In genomic region chr17:29737849-29738804, GRCm38 (mm10) we compare ENCODE assay signal across 9 mouse cellular contexts. TPM values are rescaled to one million over a fixed set of nuclear protein-coding genes. Genes with fewer than 3 reads are reported as not detected.
A peak's percentile ranks its signal among the peaks of the same experiment; 100 is the strongest.
DNase-seq lines count a peak whose midpoint lies in the region; ATAC-seq and TF ChIP-seq lines count a peak whose summit lies in the region.
"Had no signal": no experiment of that assay in that cellular context is flagged by ENCODE, and none has a peak within 500 bp of the region (broad histone marks: within the 10 kb centered on the region; RNA-seq: fewer than 3 reads in every experiment).

No protein-coding gene starts in this region.

- no peaks in the 10 kb centered on the region for H3K9me3 ChIP-seq in hindbrain, embryonic 11.5 days (ENCODE audit: control insufficient read depth, low read length)
- no peaks in the 10 kb centered on the region for H3K9me3 ChIP-seq in stomach, postnatal 0 days (ENCODE audit: control insufficient read depth, low read length)

- peak; percentile 54 for DNase-seq in gastrocnemius, postnatal 10 days
- no peak for DNase-seq in gastrocnemius, postnatal 36 days
- DNase-seq in adrenal gland, postnatal 36 days, result peak; percentile 45 to 51
- DNase-seq in hindbrain, embryonic 11.5 days (ENCODE audit: low spot score), result peak; percentile 48
- DNase-seq in layer of hippocampus, adult 2 months (ENCODE audit: low spot score in 2 of 2), result peak; percentile 59 to 74
- DNase-seq in stomach, postnatal 0 days (ENCODE audit: low spot score), result peak; percentile 37
- DNase-seq in urinary bladder, adult 18-20 months (ENCODE audit: low spot score in 2 of 2), result no peak

- no peaks in the 10 kb centered on the region for H3K27me3 ChIP-seq in hindbrain, embryonic 11.5 days (ENCODE audit: control insufficient read depth, insufficient read depth, low read length)
- no peaks in the 10 kb centered on the region for H3K27me3 ChIP-seq in stomach, postnatal 0 days (ENCODE audit: control insufficient read depth, insufficient read depth, low read length)

- no peak overlapping the region for H3K4me2 ChIP-seq in hindbrain, embryonic 11.5 days (replicated peaks; ENCODE audit: low read depth, low read length)
- 0 out of 2 replicates have a peak overlapping the region, but pooled peaks have one; percentile 23 for H3K4me2 ChIP-seq in stomach, postnatal 0 days (replicated peaks; ENCODE audit: low read depth)

- H3K4me1 ChIP-seq in hindbrain, embryonic 11.5 days (replicated peaks; ENCODE audit: control insufficient read depth, insufficient read depth, low read length), result no peaks in the 10 kb centered on the region; the same call in 1 of the 2 replicates
- H3K4me1 ChIP-seq in stomach, postnatal 0 days (replicated peaks; ENCODE audit: control insufficient read depth, insufficient read depth), result no peaks in the 10 kb centered on the region

- no peak for TF ChIP-seq EP300 in stomach, postnatal 0 days (optimal IDR thresholded peaks at IDR 0.05)

- WGBS in hindbrain, embryonic 11.5 days, result 59% methylated on average over 22 of the region's 22 CpGs
- 23% methylated on average over 22 of the region's 22 CpGs for WGBS in stomach, postnatal 0 days

- 0 out of 2 replicates have a peak overlapping the region, but pooled peaks have one; percentile 39 for H3K27ac ChIP-seq in hindbrain, embryonic 11.5 days (ENCODE audit: low read depth, low read length)
- peak overlapping the region; percentile 71 for H3K27ac ChIP-seq in layer of hippocampus, adult 2 months
- H3K27ac ChIP-seq in stomach, postnatal 0 days (replicated peaks), result no peak overlapping the region

- peak; percentile 72 for ATAC-seq in hindbrain, embryonic 11.5 days (ENCODE audit: low FRiP score)
- peak; percentile 55; the same call in 1 of the 2 replicates for ATAC-seq in megakaryocyte progenitor cell, adult 5-6 weeks (replicated peaks; ENCODE audit: poor library complexity)
- ATAC-seq in stomach, postnatal 0 days (ENCODE audit: low FRiP score, low TSS enrichment), result no peak; the same call in 1 of the 2 replicates

- no peaks in the 10 kb centered on the region for H3K36me3 ChIP-seq in hindbrain, embryonic 11.5 days (ENCODE audit: control insufficient read depth, insufficient read depth, low read length)
- no peaks in the 10 kb centered on the region for H3K36me3 ChIP-seq in stomach, postnatal 0 days (ENCODE audit: control insufficient read depth, insufficient read depth, low read length)
- H3K36me3 ChIP-seq: G1E had no signal

- intact Hi-C loops in gastrocnemius, postnatal 36 days (cut with DNase I), result no loop called here

- no peak overlapping the region for H3K4me3 ChIP-seq in hindbrain, embryonic 11.5 days (ENCODE audit: low read depth, low read length)
- H3K4me3 ChIP-seq in layer of hippocampus, adult 2 months, result no peak overlapping the region
- no peak overlapping the region for H3K4me3 ChIP-seq in stomach, postnatal 0 days (ENCODE audit: low read depth, low read length)

- peak; percentile 43 for TF ChIP-seq CTCF in layer of hippocampus, adult 2 months (conservative IDR thresholded peaks at IDR 0.05)
- TF ChIP-seq CTCF in stomach, postnatal 0 days (IDR thresholded peaks at IDR 0.05; ENCODE audit: low read depth), result peak; percentile 61

- no peak overlapping the region for H3K9ac ChIP-seq in hindbrain, embryonic 11.5 days (ENCODE audit: low read depth, low read length)
- H3K9ac ChIP-seq in stomach, postnatal 0 days (ENCODE audit: low read length), result no peak overlapping the region

RNA-seq across cellular contexts. Expression of gene Ccdc167, which starts 21.3 kb away (rescaled TPM):
- 1 to 10 TPM; 6.2 to 9.3 TPM for total RNA-seq in gastrocnemius, postnatal 10 days (2021)
- total RNA-seq in gastrocnemius, postnatal 36 days (2021), result 1 to 10 TPM; 7.0 TPM
- total RNA-seq in adrenal gland, postnatal 36 days (2021), result 10 to 100 TPM in 1 of 2 experiments, 1 to 10 TPM in 1; 8.6 to 11.4 TPM
- polyA plus RNA-seq in hindbrain, embryonic 11.5 days (2014; fragmentation: Nextera tagmentation; extraction: Ambion mirVana), result 14.8 and 15.2 TPM in 2 replicates
- total RNA-seq in layer of hippocampus, adult 2 months (2021), result 10 to 100 TPM; 26.6 TPM
- 19.1 and 20.1 TPM in 2 replicates for total RNA-seq in megakaryocyte progenitor cell, adult 5-6 weeks (2015)
- 6.3 and 11.3 TPM in 2 replicates for total RNA-seq in megakaryocyte progenitor cell, adult 5-6 weeks (2017)
- 7.6 and 8.6 TPM in 2 replicates for polyA plus RNA-seq in stomach, postnatal 0 days (2015; fragmentation: Nextera tagmentation; extraction: Ambion mirVana)

Comparison
In these comparisons a context has a peak if more than half of its experiments do, and no peak if none do; other contexts are left out.
1. DNase-seq: peak in gastrocnemius, postnatal 10 days (single experiment), adrenal gland, postnatal 36 days (2 of 2), hindbrain, embryonic 11.5 days (single experiment), layer of hippocampus, adult 2 months (2 of 2) and stomach, postnatal 0 days (single experiment); none in gastrocnemius, postnatal 36 days (0 of 2) and urinary bladder, adult 18-20 months (0 of 2).